Mouse (Mus musculus): ENCODE results near the gene Golga7b.

The Golga7b gene

GRCm38 (mm10) chr19:42255784-42256610, 8.6 kb downstream of the Golga7b start:
- DNase-seq, result peak; percentile 83

GRCm38 (mm10) chr19:42256611-42257240, 9.4 kb downstream of the Golga7b start:
- no peak for DNase-seq

- no peak for DNase-seq
Observed at GRCm38 (mm10) chr19:42257241-42257635, 9.9 kb downstream of the Golga7b start.

DNA sequence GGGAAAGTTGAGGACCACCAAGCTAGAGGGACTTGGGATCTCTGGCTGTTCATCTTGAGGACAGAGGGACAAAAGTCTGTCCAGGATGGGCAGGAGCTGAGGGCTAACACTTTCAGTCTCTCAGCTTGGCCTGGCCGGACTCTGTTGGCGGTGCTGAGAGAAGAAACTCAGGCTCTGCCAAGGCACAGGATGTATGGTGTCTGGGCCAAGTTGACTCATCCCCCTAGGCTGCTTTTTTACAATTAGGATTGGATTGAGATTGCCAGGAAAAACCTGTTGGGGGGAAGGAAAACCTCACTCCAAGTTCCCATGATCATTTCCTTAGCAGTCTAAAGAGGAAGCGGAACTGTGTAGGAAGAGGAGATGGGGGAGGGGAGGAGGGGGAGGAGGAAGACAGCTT, 10.7 kb downstream of the Golga7b start:
- DNase-seq, result no peak

DNA sequence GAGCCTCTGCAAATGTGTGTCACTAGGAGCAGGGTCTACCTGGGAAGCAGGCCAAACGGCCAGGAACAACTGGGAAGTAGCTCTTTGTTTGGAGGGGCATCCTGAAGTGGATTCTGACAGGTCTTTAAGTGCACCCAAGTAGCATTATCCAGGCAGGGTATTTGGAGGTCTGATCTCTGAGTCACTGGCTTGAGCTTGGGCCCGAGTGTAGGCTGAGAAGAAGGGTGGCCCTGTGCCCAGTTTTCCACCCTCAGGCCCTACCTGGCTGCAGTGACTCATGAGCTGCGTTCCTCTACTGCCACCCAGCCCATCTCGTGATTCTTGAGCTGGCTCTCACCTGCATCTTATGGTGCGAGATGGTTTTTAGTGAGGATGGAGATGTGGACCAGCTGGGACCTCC, 11.2 kb downstream of the Golga7b start:
- no peak for DNase-seq

DNA sequence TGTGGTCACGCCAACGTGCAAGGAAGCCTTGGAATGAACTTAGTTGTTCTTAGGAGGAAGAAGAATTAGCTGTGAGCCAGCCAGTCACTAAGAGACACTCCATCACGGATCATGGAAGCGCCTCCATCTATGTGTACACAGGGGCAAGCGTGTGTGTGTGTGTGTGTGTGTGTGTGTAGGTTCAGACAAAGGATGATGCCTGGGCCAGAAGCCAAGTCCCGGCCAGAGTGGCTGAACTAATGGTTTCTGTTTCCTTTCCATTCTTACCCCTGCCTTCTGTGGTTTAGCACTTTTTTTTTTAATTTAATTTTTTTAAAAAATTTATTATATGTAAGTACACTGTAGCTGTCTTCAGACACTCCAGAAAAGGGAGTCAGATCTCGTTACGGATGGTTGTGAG, 13.1 kb downstream of the Golga7b start:
- no peak for DNase-seq

- DNase-seq, result no peak
Observed at GRCm38 (mm10) chr19:42263524-42263923, 16.1 kb downstream of the Golga7b start.

DNA sequence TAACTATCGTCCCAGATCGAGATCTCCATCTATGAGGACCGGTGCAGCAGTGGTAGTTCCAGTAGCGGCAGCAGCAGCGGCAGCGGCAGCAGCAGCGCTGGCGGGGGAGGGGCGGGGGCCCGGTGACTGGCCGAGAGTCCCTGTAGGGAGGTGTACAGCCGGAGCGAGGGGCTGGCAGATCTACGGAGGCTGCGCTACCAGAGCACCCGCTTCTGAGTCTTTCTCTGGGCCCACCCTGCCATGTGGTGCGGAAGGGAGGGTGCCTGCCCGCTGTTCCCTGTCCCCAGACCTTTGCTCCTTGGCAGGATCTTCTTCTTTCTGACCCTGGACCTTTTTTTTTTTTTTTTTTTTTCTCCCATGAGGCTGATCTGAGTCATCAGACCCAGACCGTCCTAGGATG, 21.0 kb downstream of the Golga7b start:
- peak; percentile 21 for DNase-seq

DNA sequence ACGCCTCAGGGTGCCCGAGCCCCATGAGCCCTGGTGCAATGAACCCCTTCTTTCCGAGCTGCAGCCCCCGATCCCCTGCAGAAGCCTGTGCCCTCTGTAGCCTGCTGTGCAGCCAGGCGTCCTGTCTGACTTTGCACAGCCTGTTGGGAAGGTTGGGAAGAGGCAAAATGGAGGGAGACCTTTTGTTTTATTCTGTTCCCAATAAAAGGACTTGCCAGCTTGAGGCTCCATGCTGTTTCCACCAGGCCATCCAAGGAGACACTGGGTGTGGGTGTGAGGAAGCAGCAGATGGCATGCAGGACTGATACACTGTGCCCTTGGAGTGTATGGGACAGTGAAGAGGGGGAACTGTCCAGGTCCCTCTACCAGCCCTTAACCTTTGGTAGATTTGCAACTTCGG, 22.7 kb downstream of the Golga7b start:
- DNase-seq, result no peak

GRCm38 (mm10) chr19:42271182-42271581, 23.8 kb downstream of the Golga7b start:
- no peak for DNase-seq

DNA sequence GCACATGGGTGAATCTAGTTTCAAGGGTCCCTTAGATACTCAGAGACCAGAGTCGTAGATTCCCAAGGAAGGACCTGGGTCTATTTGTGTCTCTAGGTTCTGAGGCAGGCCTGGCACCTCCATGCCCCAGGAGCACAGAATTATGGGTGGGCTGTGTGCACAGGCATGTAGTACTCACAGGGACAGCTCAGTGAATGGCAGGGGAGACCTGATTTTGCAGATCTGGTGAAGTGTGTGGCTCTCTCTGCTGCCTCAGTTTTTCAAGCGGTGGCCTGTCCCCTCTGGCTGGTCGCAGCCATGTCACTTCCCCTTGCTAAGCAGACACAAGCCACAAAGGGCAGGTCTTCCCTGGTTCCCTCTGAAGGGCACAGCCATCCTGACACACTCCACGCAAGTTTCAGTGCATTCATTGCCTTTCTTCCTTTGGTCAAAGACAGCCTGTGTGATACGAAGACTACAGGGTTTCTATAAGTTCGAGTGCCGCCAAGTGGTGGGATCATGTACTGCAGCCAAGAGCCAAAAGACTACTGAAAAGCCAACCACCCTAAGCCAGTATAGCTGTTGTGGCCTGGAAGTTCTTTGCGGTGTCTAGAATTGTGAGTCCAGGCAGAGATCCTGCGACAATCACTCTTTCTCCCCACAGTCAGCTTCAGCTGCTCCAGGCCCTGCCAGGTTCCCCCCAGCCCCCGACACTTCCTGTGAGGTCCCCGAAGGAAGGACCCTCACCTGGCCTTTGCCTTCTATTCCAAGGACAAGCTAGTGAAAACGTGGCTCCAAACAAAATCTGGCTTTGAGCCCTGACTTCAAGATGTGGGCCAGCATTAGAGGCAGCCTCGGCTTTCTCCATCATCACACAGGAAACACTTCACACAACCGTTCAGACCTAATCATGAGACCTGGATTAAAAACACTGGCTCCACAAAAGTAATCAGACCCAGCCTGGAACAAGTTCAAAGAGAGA, 24.9 kb downstream of the Golga7b start:
- peak; percentile 75 for DNase-seq

DNA sequence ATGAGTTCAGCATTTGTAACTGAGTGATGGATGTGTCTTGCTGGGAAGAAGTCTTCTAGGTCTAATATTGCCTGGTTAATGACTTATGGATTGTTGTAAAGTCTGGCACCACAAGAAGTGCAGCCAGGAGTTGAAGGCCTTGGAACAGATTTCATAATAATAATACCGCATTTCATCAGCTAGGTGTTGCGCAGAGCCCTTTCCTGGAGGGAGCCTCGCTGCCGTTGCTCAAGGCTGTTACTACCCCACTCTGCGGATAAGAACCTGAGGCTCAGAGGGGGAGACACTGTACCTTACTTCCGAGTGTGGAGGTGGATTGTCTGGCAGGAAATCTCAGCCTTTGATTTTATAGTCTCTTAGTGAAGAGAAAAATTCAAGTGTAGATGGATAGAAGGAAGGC, 29.9 kb downstream of the Golga7b start:
- no peak for DNase-seq

GRCm38 (mm10) chr19:42278461-42278860, 31.1 kb downstream of the Golga7b start:
- no peak for DNase-seq

- no peak for DNase-seq
Observed at GRCm38 (mm10) chr19:42279611-42280010, 32.2 kb downstream of the Golga7b start.

- DNase-seq, result no peak
Observed at GRCm38 (mm10) chr19:42284178-42284577, 36.8 kb downstream of the Golga7b start.

DNA sequence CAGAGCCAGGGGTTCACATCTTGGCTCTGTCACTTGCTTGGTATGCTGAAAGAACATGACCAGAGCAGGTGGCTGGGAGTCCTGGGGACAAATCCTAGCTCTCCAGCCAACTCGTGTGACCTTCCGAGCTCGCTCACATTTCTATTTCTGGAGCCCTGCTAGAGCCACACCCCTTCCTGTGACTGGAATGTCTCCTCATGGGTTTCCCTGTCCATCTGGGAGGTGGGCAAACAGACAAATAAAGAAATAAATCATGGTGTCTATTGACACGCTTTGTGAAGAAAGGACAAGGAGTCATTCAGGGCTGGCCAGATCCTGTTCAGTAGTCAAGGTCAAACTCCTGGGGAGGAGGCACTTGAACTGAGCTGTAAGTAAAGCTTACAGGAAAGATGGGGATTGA, 41.0 kb downstream of the Golga7b start:
- no peak for DNase-seq

- no peak for DNase-seq
Observed at GRCm38 (mm10) chr19:42290954-42291661, 43.7 kb downstream of the Golga7b start.

DNA sequence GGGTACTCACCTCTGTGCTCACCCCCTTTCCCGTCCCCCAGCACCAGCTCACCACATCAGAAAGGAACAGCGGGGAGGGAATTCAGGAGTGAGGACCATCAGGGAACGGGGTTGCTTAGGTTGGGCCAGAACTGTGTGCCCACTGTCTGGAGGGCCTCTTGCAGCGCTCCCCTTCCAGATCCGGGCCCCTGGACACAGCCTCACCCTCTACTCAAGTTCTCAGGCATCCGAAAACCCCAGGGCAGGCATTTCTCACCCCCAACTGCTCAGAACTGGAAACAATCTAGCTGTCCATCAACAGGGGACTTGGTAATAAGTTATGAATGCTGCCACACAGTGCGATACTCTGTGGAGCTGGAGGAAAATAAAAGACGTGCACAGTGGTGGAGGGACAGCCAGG, 44.7 kb downstream of the Golga7b start:
- no peak for DNase-seq

DNA sequence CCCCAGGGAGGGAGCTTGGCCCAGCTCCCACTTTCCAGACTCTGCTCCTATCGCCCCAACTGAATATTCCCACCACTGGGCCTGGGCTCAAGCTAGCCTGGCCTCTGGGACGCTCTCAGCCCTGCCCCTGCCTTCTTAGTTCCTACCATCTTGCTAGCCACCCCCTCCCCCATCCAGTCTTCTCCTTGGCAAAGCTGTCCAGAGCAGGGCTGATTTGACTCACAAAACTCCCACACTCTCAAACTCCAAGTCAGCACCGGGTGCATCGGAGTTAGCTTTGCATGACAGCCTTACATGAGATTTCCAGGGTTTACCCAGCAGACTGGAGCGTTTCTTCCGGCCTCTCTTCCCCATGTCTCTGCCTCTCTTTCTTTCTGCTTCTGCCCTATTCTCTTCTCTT, 45.8 kb downstream of the Golga7b start:
- no peak for DNase-seq

DNA sequence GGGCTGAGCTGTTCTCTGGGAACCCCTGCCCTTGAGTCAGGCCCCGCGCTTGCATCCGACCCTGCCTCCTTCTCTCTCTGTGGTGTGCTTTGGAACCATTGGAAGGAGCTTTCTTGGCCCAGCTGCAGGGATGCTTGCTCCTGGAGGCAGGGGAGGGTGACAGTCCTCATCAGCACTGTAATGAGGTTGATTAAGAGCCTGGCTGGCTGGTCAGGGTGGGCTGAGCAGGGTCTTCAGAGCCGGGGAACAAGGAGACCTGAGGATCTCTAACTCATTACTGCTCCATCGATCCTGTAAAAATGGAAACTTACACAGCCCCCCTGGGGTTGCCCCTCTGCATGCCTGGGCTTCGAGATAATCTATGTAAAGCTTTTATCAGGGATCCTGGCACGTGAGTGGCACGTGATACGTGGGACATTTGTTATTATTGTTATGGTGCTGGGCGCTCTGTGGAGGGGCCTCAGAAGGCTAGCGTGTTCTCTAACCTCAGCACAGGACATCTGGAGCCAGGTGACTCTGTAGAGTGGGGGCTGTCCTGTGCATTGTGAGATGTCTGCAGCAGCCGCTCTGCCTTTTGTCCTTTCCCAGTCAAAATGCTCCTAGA, 55.9 kb downstream of the Golga7b start:
- no peak for DNase-seq

GRCm38 (mm10) chr19:42304506-42304905, 57.1 kb downstream of the Golga7b start:
- no peak for DNase-seq

DNA sequence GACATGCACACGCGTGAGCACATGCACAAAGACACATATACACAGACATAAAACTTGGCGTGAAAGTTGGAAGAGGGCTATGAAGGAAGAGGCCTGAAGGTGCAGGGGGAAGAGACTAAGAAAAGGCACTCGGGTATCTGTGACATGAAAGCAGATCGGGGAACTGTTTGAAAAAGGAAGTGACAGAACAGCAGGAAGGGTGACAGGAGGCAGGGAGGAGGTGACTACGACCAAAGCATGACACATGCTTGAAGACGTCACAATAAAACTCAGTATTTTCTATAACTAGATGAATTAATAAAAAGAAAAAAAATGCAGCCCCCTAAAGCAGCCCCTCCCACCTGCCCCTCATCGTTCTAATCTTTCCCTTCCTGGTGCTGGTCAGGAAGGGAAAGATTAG, 58.4 kb downstream of the Golga7b start:
- no peak for DNase-seq
